Mouse (Mus musculus) midbrain, embryonic 13.5 days (tissue): ENCODE results near the gene Psmb3. TPM values are rescaled to one million over a fixed set of nuclear protein-coding genes. Genes with fewer than 3 reads are reported as not detected.
"Not testable (repeated sequence)": the region's sequence is repeated elsewhere in the genome, so short reads cannot be mapped to it uniquely, and the experiment has no call there.

Experiments used
- ATAC-seq: fragments of 200-750 bp; cut with Nextera tagmentation; 2 replicates; pipeline ENCODE4 v1.8.0; 2017; ENCODE audit warnings: mild to moderate bottlenecking, moderate TSS enrichment, moderate library complexity
- H3K27ac ChIP-seq: fragments of 300-500 bp; sonication (generic); 2 replicates; pipeline ENCODE4 v1.5.1; 2015; ENCODE audit warnings: inconsistent platforms, mild to moderate bottlenecking, moderate library complexity
- H3K27me3 ChIP-seq: fragments of 300-500 bp; sonication (generic); 2 replicates; pipeline ENCODE4 v1.6.1; 2015; ENCODE audit warnings: mild to moderate bottlenecking, inconsistent platforms
- H3K36me3 ChIP-seq: fragments of 300-500 bp; sonication (generic); 2 replicates; pipeline ENCODE4 v1.6.1; 2015; ENCODE audit warnings: mild to moderate bottlenecking, inconsistent platforms
- H3K4me1 ChIP-seq: fragments of 300-500 bp; sonication (generic); replicated peaks from 2 replicates; pipeline ENCODE4 v1.6.1; 2015; ENCODE audit warnings: inconsistent platforms
- H3K4me2 ChIP-seq: fragments of 300-500 bp; sonication (generic); replicated peaks from 2 replicates; pipeline ENCODE4 v1.6.1; 2015; ENCODE audit warnings: moderate library complexity, mild to moderate bottlenecking, inconsistent platforms
- H3K4me3 ChIP-seq: fragments of 300-500 bp; sonication (generic); replicated peaks from 2 replicates; pipeline ENCODE4 v1.5.1; 2015; ENCODE audit warnings: mild to moderate bottlenecking, inconsistent platforms
- H3K9ac ChIP-seq: fragments of 300-500 bp; sonication (generic); replicated peaks from 2 replicates; pipeline ENCODE4 v1.6.1; 2015; ENCODE audit warnings: mild to moderate bottlenecking, inconsistent platforms
- H3K9me3 ChIP-seq: fragments of 300-500 bp; sonication (generic); 2 replicates; pipeline ENCODE4 v1.6.1; 2016; ENCODE audit warnings: mild to moderate bottlenecking, inconsistent platforms
- WGBS: fragments of 180-500 bp; shearing (Covaris S2); methylation state at CpG from one replicate; pipeline ENCODE4 v1.1.7; 2015; 5-methylcytosine and 5-hydroxymethylcytosine counted together
- polyA plus RNA-seq: library from polyadenylated mRNA; unstranded; fragments of >200 nt; fragmentation: Nextera tagmentation; extraction: Ambion mirVana; gene quantifications from 2 replicates; pipeline ENCODE4 v1.2.1, GENCODE M21; 2015

The Psmb3 gene
- polyA plus RNA-seq, 1 experiment from 2014 or later: 503 TPM

DNA sequence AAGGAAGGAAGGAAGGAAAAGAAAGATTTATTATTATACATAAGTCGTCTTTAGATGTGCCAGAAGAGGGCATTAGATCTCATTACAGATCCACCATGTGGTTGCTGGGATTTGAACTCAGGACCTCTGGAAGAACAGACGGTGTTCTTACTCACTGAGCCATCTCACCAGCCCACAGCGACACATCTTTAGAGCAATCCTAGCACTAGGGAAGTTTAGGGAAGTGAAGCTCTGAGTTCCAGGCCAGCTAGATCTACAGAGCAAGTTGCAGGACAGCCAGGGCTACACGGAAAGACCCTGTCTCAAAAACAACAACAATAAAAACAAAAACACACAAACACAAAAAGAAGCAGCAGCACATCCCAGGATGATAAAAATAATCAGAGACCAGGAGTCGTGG is 31.6 kb downstream of the Psmb3 start:
- WGBS: 92% methylated on average over 5 of the region's 5 CpGs
- not testable (repeated sequence) for H3K4me1 ChIP-seq, H3K4me3 ChIP-seq, H3K27ac ChIP-seq, H3K9me3 ChIP-seq, H3K9ac ChIP-seq, H3K27me3 ChIP-seq, ATAC-seq, H3K4me2 ChIP-seq
- peaks cover 23% of the 10 kb centered on the region for H3K36me3 ChIP-seq

DNA sequence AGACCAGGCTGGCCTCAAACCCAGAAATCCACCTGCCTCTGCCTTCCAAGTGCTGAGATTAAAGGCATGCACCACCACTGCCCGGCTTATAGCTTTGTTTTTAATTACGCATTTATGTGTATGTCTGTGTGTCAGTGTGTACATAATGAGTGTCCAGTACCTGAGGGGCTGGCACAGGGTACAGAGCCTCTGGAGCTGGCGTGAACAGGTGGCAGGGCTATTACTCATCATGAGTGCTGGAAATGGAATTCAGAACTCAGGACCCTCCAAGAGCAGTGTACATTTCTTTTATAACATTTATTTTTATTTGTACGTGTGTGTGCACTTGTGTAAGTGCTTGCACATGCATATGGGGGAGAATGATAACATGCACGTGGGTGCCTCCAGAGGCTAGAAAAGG is 33.4 kb downstream of the Psmb3 start:
- Histone ChIP-seq H3K36me3 (peaks cover 8% of the 10 kb centered on the region), H3K27me3 (no peaks in the 10 kb centered on the region), H3K27ac (no peak overlapping the region), H3K4me3 (no peak overlapping the region), H3K9ac (no peak overlapping the region), H3K9me3 (no peaks in the 10 kb centered on the region), H3K4me2 (no peak overlapping the region), H3K4me1 (peaks cover 16% of the 10 kb centered on the region)
- no peak for ATAC-seq
- 91% methylated on average over 5 of the region's 5 CpGs for WGBS

DNA sequence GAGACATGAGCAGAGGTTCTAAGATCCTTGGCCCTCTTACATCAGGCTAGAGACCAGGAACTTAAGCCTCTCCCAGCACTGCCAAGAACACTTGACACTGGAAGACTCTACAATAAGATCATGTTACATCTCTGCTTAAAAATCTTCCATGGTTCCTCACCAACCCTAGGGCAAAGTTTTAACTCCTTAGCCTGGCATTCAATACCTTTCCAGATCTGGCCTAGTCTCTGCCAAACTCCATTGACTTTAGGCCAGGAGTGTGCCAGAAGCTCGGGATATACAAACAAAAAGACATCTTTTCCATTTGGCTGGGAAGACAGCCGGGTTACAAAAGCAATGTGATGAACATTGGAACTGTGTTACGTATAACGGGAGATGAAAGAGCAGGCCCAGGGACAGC is 34.4 kb downstream of the Psmb3 start:
- no peaks in the 10 kb centered on the region for H3K36me3 ChIP-seq

DNA sequence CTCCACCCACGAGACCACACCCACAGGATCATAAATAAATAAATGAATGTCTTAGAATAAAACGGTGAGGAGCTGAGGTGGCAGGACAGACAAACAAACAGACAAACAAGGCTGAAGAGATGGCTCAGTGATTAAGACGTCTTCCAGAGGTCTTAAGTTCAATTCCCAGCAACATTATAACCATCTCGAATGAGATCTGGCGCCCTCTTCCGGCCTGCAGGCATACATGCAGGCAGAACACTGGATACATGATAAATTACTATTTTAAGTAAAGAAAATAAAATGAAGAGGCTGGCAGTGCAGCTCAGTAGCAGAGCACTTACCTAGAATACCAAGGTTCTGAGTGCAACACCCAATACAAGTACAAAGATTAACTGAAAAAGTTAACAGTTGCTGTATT is 35.5 kb downstream of the Psmb3 start:
- Histone ChIP-seq H3K4me2 (no peak overlapping the region), H3K9ac (no peak overlapping the region), H3K27me3 (no peaks in the 10 kb centered on the region), H3K27ac (no peak overlapping the region), H3K4me1 (peaks cover 36% of the 10 kb centered on the region), H3K4me3 (no peak overlapping the region), H3K9me3 (no peaks in the 10 kb centered on the region), H3K36me3 (no peaks in the 10 kb centered on the region)
- WGBS: 64% methylated on average over 6 of the region's 6 CpGs
- no peak for ATAC-seq

More for the DNA sequence above, 34.4 kb downstream of the Psmb3 start:
- H3K27ac ChIP-seq: no peak overlapping the region
- no peak overlapping the region for H3K9ac ChIP-seq
- H3K4me1 ChIP-seq: peaks cover 25% of the 10 kb centered on the region
- no peaks in the 10 kb centered on the region for H3K9me3 ChIP-seq
- H3K27me3 ChIP-seq: no peaks in the 10 kb centered on the region
- no peak overlapping the region for H3K4me2 ChIP-seq
- WGBS: 80% methylated on average over 4 of the region's 4 CpGs
- no peak for ATAC-seq
- no peak overlapping the region for H3K4me3 ChIP-seq

DNA sequence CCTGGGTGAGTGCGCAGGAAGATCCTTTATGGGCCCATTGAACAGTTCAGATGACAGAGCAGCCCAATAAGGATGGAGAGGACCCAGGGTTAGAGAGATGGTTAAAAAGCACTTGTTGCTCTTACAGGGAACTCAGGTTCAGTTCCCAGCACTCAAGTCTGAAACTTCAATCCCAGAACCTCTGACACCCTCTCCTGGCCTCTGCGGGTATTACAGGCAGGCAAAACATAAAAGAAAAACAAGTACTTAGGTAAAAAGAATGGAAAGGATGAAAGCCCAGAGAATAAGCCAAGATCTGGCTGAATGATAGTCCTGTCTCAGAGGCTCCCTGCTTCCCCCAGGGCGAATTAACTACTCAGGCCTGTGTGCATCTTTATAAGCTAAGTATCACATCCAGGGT is 36.0 kb downstream of the Psmb3 start:
- Histone ChIP-seq H3K4me1 (peaks cover 35% of the 10 kb centered on the region), H3K4me2 (no peak overlapping the region), H3K27ac (no peak overlapping the region), H3K36me3 (no peaks in the 10 kb centered on the region), H3K4me3 (no peak overlapping the region), H3K9me3 (no peaks in the 10 kb centered on the region), H3K27me3 (no peaks in the 10 kb centered on the region), H3K9ac (no peak overlapping the region)
- no peak for ATAC-seq
- 88% methylated on average over 3 of the region's 3 CpGs for WGBS

DNA sequence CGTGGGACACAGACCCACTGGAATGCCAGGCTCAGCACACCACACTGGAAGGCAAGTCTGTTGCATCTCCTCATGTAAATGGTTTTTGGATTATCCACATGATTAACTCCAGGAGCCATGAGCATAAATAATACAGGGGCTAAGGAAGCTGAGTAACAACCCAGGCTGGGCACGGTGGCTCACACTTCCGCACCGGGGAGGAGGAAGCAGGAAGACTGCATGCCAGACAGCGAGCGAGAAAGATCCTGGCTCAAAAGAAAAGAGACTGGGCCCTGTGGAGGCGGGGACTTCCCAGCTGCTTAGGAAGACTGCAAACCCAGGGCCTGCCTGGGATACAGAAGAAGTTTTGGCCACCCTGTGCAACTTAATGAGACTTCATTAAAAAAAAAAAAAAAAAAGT is 37.0 kb downstream of the Psmb3 start:
- H3K27ac ChIP-seq: 0 out of 2 replicates have a peak overlapping the region, but pooled peaks have one; percentile 14
- H3K4me1 ChIP-seq: peaks cover 35% of the 10 kb centered on the region
- no peak overlapping the region; the same call in 1 of the 2 replicates for H3K4me2 ChIP-seq
- H3K4me3 ChIP-seq: no peak overlapping the region
- no peaks in the 10 kb centered on the region for H3K9me3 ChIP-seq
- no peak overlapping the region for H3K9ac ChIP-seq
- WGBS: 48% methylated on average over 7 of the region's 7 CpGs
- no peaks in the 10 kb centered on the region for H3K27me3 ChIP-seq
- no peak for ATAC-seq
- no peaks in the 10 kb centered on the region for H3K36me3 ChIP-seq

DNA sequence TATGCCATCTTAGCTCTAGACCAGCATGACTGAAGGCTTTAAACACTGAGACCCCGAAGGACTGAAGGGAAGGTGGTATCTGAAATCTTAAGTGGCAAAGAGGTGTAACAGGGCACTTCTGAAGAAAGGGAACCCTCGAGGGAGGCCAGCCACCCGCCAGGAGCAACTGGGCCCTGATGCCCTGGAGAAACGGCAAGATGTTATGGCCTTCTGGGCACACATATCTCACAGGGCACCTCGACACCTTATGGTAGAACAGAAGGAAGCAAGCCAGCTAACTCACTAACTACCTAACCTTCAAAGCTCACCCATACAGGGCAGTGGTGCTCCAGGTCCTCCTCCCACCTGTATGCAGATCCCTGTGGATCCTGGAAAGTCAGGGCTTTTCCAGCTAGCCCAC is 39.0 kb downstream of the Psmb3 start:
- H3K27ac ChIP-seq: no peak overlapping the region
- WGBS: 92% methylated on average over 5 of the region's 5 CpGs
- no peaks in the 10 kb centered on the region for H3K27me3 ChIP-seq
- H3K4me3 ChIP-seq: 0 out of 2 replicates have a peak overlapping the region, but pooled peaks have one; percentile 79
- H3K9me3 ChIP-seq: no peaks in the 10 kb centered on the region
- peaks cover 12% of the 10 kb centered on the region for H3K36me3 ChIP-seq
- H3K9ac ChIP-seq: no peak overlapping the region
- H3K4me2 ChIP-seq: peak overlapping the region; percentile 84; the same call in 1 of the 2 replicates
- peaks cover 35% of the 10 kb centered on the region for H3K4me1 ChIP-seq
- ATAC-seq: no peak

DNA sequence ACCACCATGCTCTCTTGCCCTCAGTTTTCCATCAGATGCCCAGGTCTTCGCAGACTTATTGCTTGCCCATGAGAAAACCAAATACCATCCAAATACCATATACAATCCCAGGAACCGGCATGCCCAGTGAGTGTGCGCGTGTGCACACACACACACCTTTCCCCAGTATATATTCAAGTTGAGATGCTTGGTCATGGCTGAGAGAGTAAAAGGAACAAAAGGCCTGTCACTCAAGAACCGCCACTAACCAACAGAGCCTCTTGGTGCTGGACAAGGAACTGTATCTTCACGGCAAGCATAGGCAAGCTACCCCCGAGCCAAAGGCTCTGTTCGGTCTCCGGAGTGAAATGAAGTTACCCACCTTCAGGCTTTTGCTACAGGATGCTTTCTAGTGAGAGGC is 39.4 kb downstream of the Psmb3 start:
- peak overlapping the region; percentile 79 for H3K4me3 ChIP-seq
- peak overlapping the region; percentile 84 for H3K4me2 ChIP-seq
- H3K9me3 ChIP-seq: no peaks in the 10 kb centered on the region
- whole genome bisulfite sequencing: 73% methylated on average over 9 of the region's 9 CpGs
- ATAC-seq: no peak
- H3K36me3 ChIP-seq: peaks cover 16% of the 10 kb centered on the region
- H3K9ac ChIP-seq: peak overlapping the region; percentile 81; the same call in 1 of the 2 replicates
- no peaks in the 10 kb centered on the region for H3K27me3 ChIP-seq
- H3K4me1 ChIP-seq: peaks cover 35% of the 10 kb centered on the region
- no peak overlapping the region for H3K27ac ChIP-seq

DNA sequence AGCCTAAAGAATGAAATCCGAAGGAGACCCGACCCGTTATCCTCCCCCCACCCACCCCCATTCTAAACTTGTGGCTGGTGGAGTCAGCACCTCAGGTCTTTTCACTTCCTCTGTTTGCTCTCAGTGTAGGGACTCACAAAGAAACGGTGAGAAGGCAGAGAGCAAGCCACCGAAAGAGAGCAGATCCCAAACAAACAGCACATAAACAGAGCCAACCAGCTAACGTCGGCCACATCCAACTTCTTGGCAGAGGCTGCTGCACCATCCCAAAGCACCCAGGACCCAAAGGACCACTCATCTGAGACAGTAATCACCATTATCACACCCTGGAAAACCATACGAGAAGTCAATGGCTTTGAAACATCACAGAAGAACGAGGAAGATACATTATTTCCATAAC is 40.2 kb downstream of the Psmb3 start:
- WGBS: 40% methylated on average over 9 of the region's 9 CpGs
- H3K4me3 ChIP-seq: peak overlapping the region; percentile 79
- H3K4me2 ChIP-seq: peak overlapping the region; percentile 84
- no peaks in the 10 kb centered on the region for H3K27me3 ChIP-seq
- no peaks in the 10 kb centered on the region for H3K9me3 ChIP-seq
- peaks cover 24% of the 10 kb centered on the region for H3K36me3 ChIP-seq
- peaks cover 35% of the 10 kb centered on the region for H3K4me1 ChIP-seq
- peak overlapping the region; percentile 81 for H3K9ac ChIP-seq
- ATAC-seq: no peak
- peak overlapping the region; percentile 97 for H3K27ac ChIP-seq

DNA sequence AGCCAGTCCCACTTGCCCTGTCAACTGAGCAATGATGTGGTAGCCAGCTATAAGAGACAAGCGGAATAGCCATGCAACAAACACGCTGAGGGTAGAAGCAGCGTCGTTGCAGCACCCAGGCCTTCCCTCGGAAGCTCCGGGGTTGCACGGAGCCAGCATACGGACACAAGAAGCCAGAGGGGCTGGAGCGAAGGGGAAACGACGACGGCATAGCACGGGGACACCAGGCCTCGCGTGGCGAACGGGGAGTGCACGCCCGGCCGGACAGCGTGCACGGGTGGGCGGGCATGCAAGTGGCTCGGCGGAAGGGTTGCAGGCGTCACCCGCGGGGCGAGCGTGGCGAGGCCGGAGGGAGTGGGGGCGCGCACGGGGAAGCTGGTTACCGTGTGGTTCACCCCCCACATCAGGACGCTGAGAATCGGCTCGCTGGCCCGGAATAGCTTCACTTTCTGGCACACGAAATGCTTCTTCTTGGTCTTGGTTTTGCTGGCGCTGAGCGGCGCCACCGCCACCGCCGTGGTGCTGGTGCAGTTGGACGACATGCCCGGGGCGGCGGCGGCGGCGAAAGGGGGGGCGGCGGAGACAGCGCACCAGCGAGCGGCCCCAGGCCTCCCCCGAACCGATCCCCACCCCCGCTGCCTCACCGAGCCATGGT is 41.0 kb downstream of the Psmb3 start, which contains the start of gene Pip4k2b:
Gene Pip4k2b (minus strand): TSS at position 642 of the 655 bp plus-strand sequence.
- Histone ChIP-seq H3K9me3 (no peaks in the 10 kb centered on the region), H3K4me3 (peak within 1 kb of the TSS; percentile 79), H3K4me2 (peak within 1 kb of the TSS; percentile 84), H3K4me1 (peaks cover 35% of the 10 kb centered on the region), H3K9ac (peak within 1 kb of the TSS; percentile 81), H3K27me3 (no peaks in the 10 kb centered on the region), H3K36me3 (peaks cover 29% of the 10 kb centered on the region), H3K27ac (peak within 1 kb of the TSS; percentile 97)
- WGBS: under 1% methylated on average over 61 of the region's 63 CpGs
- ATAC-seq: peak; percentile 75

DNA sequence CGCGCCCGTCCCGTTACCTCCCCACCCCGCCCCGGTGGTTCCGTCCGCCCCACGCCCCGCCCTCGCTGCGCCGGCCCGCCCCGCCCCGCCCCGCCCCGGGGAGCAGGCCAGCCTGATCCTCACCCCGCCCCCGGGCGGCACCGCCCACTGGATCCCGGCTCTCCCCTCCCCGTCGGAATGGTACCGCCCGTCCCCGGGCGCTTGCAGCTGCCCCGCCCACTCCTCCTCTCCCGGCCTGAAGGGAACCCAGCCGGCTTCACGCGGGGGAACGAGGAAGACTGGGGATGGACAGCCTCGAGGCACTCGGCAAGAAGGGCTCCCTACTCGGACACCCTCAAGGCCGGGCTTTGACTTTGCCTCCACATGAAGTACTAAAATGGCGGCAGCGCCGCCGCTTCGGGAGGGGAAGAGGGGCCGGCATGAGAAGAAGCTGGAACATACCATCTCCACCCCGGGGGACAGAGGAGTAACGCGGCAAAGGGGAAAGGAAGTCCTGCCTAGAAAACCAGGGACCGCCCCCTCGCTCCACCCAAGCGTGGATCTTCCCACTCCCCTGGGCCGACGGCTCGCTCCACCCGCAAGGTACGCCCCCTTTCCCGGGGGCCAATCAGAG is 41.6 kb downstream of the Psmb3 start:
- Histone ChIP-seq H3K4me1 (peaks cover 35% of the 10 kb centered on the region), H3K27ac (peak overlapping the region; percentile 97), H3K36me3 (peaks cover 35% of the 10 kb centered on the region), H3K4me3 (peak overlapping the region; percentile 79), H3K9me3 (no peaks in the 10 kb centered on the region), H3K27me3 (no peaks in the 10 kb centered on the region), H3K4me2 (peak overlapping the region; percentile 84), H3K9ac (peak overlapping the region; percentile 81)
- ATAC-seq: peak; percentile 96
- WGBS: under 1% methylated on average over 43 of the region's 57 CpGs

DNA sequence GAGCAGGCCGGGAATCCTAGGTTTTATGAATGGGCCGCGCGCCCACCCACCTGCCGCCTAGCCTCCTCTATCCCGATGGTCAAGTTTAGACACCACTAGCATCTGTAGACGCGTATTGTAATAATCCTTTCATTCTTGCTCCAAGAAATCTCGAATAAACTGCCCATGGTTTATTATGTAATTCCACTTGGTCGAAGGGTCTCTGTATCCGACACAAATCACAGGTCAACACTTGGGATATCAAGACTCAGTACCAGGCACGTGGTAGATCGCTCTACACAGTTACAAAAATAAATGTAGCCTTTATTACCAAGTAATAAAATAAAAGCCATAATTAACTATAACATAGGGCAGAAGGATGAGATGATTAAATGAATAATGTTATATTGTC is 42.1 kb downstream of the Psmb3 start:
- ATAC-seq: no peak

More for the DNA sequence above, 42.1 kb downstream of the Psmb3 start:
- 11% methylated on average over 13 of the region's 13 CpGs for WGBS
- no peaks in the 10 kb centered on the region for H3K27me3 ChIP-seq
- H3K9me3 ChIP-seq: no peaks in the 10 kb centered on the region
- peaks cover 40% of the 10 kb centered on the region for H3K36me3 ChIP-seq
- peak overlapping the region; percentile 79 for H3K4me3 ChIP-seq
- H3K4me2 ChIP-seq: peak overlapping the region; percentile 46
- H3K9ac ChIP-seq: no peak overlapping the region
- no peak overlapping the region for H3K27ac ChIP-seq
- peaks cover 30% of the 10 kb centered on the region for H3K4me1 ChIP-seq
